Mouse (Mus musculus): Measurements from ENCODE around the gene Litaf.
"Not testable (repeated sequence)": the region's sequence is repeated elsewhere in the genome, so short reads cannot be mapped to it uniquely, and the experiment has no call there.

Litaf gene

GRCm38 (mm10) chr16:10992090-10993031 is 73.6 kb downstream of the Litaf start:
- ATAC-seq (ENCODE audit: low TSS enrichment) = peak; percentile 62

- no peak for ATAC-seq (ENCODE audit: low TSS enrichment)
Observed at GRCm38 (mm10) chr16:10991737-10992089, 74.2 kb downstream of the Litaf start.

- ATAC-seq (ENCODE audit: low TSS enrichment) = no peak
Observed at GRCm38 (mm10) chr16:10990763-10991162, 75.2 kb downstream of the Litaf start.

DNA sequence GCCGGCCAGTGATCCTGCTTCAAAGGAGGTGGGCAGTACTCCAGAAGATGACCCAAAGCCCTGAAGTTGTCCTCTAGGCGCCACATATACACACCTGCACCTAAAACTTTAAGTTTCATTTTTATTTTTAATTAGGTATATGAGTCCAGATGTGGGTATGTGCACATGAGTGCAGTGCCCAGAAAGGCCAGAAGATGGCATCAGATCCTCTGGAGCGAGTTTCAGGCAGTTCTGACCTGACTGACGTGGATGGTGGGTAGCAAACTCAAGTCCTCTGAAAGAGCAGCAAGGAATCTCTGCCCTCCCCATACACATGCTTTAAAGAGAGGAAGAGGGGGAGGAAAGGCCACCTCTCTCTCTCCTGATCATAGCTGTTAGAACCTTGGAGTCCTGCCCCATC is 76.1 kb downstream of the Litaf start:
- no peak for ATAC-seq (ENCODE audit: low TSS enrichment)

DNA sequence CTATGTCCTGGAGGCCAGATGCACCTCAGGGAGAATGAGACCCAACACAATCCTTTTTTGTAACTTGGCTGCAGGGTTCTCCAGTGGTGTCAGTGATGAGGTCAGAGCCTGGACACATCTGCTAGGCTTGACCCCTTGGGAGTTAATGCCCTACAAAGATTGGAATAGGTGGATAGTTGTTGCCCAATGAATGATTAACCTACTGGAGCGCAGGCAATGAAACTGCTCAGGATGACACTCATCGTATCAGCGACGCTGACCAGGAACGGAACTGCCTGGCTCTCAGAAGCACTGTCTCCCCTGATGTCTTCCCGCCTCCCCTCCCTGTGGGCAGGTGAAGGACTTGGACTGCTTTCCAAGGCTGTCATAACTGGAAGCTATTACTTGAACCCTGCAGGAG is 76.6 kb downstream of the Litaf start:
- ATAC-seq (ENCODE audit: low TSS enrichment) = no peak

DNA sequence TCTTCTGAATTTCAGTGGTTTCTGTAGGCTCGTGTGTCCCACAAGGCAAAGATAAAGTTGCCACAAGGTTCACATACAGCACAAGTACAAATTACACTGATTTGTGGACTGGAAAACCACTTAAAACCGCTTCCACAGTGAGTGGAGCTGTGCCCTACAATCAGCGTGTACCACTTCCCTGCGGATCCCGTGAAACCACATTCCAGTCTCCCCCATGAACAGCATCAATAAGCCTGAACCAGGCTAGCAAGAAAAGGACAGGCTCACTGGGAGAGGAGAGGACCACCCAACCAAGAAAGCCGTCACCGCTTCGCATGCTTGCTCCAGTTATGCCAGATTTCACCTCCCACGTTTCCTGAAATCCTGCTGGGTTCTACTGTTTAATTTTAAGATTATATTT is 77.7 kb downstream of the Litaf start:
- ATAC-seq (ENCODE audit: low TSS enrichment) = peak; percentile 42; the same call in 1 of the 2 replicates

- no peak for ATAC-seq (ENCODE audit: low TSS enrichment)
Observed at GRCm38 (mm10) chr16:10984534-10984933, 81.4 kb downstream of the Litaf start.

DNA sequence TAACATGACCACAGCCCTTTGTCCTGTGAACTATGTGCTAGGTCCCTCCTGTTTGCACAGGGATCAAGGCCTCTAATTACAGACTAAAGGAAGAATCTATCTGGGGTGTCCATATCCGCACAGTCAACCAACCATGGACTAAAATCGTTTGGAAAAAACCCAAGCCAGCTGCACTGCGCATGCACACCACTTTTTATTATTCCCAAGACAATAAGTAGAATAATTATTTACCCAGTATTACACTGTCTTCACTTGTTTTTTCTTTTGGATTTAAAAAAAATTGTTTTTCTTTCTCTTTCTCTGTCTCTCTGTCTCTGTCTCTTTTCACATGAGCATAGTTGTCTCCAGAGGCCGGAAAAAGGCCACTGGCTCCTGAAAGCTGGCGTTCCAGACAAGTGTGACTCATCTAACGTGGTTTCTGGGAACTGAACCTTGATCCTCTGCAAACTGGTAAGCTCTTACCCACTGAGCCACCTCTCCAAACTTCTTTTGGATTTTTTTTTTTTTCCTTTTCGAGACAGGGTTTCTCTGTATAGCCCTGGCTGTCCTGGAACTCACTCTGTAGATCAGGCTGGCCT is 84.4 kb downstream of the Litaf start:
- ATAC-seq (ENCODE audit: low TSS enrichment) = no peak

DNA sequence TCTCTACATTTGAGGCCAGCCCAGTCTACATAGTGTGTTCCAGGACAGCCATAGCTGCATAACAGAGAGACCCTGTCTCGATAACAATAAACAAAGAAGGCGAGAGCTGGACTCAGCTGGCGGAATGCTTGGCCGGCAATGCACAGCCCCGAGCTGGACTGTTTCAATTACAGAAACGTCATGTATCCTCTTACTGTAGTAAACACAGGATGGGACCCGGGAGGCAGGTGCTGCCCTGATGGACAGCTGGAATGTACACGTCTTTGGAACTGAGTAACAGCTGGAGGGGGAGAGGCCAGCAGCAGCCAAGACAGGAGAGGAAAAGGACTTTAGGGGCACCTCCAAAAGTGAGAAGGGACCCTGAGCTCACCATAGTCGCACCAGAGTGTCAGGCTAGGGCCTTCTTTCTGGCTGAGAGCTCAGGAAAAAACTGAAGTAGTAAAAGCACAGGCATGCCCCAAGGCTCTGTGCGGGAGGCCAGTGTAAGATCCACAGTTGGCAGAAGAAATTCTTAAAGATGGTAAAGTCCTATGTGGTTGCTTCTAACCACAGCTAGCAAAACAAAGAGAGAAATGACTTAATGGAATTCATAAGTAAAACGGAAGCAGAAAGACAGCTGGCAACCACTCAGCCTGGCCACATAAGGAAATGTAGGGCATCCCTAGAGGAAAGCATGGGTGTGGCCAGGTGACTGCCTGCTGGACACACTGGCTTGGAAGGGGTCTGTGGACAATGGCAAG is 86.7 kb downstream of the Litaf start:
- ATAC-seq (ENCODE audit: low TSS enrichment) = no peak; the same call in 1 of the 2 replicates

- ATAC-seq (ENCODE audit: low TSS enrichment) = no peak
Observed at GRCm38 (mm10) chr16:10977877-10978276, 88.1 kb downstream of the Litaf start.

DNA sequence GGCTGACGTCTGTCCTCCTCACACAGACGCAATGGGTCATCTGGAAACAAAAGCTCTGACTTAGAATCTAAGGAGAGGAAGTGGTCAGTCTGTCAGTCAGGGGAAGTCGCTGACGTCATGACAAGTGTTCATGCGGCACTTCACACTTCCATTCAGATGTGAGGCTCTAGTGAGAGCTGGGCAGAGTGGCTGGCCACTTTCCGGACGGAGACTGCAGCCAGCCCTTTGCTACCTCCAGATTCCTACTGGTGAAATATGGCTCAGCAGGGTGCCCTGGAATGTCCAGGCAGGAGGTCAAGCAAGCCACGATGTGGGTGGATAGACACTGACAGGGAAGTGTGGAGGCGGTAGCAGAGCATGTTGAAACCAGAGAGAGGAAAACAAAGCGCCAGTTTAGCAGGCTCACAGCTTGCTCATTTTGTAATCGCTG is 89.7 kb downstream of the Litaf start:
- peak; percentile 39; the same call in 1 of the 2 replicates for ATAC-seq (ENCODE audit: low TSS enrichment)

DNA sequence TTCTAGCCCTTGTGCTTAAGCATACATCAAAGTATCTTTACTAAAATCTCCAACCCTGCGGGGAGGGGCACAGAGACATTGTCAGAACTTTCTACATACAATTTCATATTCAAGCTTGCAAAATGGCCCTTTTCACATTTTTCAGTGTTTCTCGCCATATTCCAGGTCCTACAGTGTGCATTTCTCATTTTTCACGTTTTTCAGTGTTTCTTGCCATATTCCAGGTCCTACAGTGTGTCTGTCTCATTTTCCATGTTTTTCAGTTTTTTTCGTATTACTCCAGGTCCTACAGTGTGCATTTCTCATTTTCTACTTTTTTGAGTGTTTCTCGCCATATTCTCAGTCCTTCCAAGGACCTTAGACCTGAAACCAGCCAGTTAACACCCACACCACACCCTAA is 91.0 kb downstream of the Litaf start:
- no peak for ATAC-seq (ENCODE audit: low TSS enrichment)

DNA sequence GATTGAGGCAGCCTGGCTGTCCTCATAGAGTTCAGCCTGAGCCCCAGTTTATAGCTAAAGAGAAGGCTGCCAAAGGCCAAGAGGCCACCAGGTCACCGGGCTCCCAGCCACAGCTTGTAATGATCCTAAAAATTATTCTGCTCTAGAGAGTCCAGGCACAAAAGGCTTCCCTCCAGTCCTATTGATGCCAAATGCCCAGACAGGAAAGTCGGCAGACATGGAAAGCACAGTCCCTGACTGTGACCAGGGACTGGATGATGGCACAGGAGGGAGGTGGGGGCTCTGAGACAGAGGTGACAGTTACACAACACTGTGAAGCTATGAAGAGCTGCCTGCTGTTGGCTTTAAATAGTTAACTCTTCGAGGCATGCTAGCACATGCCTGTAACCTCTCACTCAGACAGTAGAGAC is 91.9 kb downstream of the Litaf start:
- no peak for ATAC-seq (ENCODE audit: low TSS enrichment)

GRCm38 (mm10) chr16:10972259-10972658 is 93.7 kb downstream of the Litaf start:
- ATAC-seq (ENCODE audit: low TSS enrichment) = no peak

DNA sequence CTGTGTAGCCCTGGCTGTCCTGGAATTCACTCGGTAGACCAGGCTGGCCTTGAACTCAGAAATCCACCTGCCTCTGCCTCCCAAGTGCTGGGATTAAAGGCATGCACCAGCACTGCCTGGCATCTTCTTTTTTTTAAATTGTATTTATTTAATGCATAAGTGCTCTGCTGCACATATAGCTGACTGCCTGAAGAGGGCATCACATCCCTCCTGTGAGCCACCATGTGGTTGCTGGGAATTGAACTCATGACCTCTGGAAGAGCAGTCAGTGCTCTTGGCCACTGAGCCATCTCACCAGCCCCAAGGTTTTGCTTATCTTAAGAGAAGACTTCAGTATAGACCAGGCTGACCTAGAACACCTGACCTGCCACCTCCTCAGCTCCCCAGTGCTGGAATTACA is 96.0 kb downstream of the Litaf start:
- not testable (repeated sequence) for ATAC-seq (ENCODE audit: low TSS enrichment)

- peak; percentile 15; the same call in 1 of the 2 replicates for ATAC-seq (ENCODE audit: low TSS enrichment)
Observed at GRCm38 (mm10) chr16:10969342-10969741, 96.6 kb downstream of the Litaf start.

- ATAC-seq (ENCODE audit: low TSS enrichment) = no peak
Observed at GRCm38 (mm10) chr16:10968299-10968698, 97.7 kb downstream of the Litaf start.

DNA sequence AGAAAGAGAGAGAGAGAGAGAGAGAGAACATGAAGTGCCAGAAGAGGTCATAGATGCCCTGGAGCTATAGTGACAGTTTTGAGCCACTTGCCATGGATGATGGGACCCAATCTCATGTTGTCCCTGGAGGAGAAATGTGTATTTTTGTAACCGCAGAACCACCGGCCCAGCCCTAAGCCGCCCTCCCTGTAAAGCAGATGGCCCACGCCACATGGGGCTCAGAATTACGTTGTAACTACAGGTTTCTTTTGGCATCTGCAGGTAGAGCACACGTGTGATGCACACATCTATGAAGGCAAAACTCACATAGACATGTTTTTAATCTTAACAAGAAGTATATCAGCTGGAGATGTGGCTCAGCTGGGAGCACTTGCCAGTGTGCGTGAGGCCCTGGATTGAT is 98.2 kb downstream of the Litaf start:
- no peak for ATAC-seq (ENCODE audit: low TSS enrichment)

GRCm38 (mm10) chr16:10967013-10967412 is 98.9 kb downstream of the Litaf start:
- ATAC-seq (ENCODE audit: low TSS enrichment) = no peak

DNA sequence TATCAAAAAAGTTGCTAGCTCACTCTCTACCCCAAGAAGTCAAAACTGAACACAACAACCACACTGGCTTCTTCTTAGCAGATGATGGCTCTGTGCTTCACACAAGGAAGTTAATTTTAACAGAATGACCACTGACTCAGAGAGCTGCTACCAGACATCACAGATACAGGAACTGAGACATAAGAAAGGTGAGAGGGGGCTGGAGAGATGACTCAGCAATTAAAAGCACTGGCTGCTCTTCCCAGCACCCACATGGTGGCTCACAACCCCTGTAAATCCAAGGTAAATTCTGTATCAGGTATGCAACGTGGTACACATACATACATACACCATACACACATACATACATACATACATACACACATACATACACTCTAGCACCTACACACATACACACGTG is 100.9 kb downstream of the Litaf start:
- ATAC-seq (ENCODE audit: low TSS enrichment) = no peak

DNA sequence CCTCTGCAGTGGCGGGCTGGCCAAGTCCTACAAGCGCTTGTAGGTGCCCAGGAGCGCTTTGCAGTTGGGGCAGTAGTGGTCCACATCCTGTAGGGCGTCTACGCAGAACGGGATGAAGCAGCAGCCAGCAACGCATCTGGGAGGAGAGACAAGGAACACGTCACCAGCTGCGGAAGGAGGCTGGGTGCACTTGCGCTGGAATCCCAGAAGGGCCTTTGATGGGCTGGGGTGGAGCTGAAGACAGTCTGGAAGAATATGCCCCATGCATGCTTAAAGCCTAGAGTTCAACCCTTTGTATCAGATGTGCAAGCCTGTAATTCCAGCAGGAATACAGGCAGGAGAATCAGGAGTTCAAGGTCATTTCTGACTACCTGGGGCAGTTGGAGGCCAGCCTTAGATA is 105.0 kb downstream of the Litaf start:
- ATAC-seq (ENCODE audit: low TSS enrichment) = no peak

DNA sequence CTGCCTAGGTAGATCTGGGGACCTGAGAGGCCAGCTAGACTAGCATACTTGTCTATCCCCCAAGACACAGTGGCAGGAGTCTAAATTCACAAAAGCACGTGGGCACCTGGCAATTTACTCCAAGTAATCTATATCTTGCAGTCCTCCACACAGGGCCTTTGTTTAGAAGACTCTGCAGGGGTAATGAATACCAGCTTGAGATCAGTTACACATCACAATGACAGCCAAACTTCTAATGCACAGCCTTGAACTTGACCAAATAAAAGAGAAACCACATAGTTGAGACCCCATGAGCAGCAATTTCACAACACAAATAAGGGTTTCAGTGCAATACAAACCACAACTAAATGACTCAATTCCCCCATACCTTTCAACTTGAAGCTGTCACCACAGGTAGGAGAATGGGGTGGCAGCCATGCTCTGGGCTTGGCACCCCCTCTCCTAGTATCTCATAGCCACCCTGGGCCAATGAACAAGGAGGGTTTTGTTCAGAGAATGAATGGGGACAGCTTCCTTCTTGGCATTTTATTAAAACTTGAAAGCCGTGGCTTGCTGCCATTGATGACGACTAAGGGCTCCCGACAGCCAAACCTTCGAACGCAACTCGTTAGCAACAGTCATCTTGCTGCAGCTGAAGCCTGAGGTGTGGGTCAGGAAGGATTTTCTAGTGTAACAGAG is 107.1 kb downstream of the Litaf start:
- no peak for ATAC-seq (ENCODE audit: low TSS enrichment)
